Mouse (Mus musculus): Measurements from ENCODE around the gene Epn3.

Gene Epn3

DNA sequence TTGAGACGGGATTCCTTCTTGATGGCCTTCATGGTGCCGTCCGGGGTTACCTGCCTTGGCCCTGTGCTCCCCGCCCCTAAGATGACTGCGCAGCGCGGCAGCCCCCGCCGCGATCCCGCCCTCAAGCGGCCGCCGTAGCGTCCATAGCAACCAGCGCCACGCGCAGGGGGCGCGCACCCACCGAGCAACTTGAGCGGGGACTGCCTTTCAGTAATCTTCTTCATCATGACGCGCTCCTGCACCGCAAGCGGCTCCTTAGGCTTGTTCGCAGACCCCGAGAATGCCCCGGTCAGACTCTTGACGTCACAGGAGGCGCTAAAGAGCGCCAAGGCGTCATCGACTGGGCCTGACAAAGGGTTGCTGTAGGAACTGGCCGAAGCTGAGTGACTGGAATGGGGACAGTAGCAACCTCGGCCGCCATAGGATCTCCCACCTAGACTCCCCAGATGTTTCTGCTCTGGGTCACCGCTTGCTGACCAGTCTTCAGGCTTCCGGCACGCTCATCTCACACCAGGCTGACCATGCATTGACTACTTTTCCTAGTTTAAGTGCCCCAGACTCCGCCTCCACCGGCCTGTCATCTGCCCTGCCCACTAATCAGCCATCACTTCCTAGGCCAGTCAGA is 21.6 kb upstream of the Epn3 start, which contains the start of gene Mycbpap:
Mycbpap (minus strand) TSS at position 524 of the 625 bp plus-strand sequence.
- TF ChIP-seq GATA4 (IDR thresholded peaks at IDR 0.05; ENCODE audit: insufficient replicate concordance, low read length), result no peak

DNA sequence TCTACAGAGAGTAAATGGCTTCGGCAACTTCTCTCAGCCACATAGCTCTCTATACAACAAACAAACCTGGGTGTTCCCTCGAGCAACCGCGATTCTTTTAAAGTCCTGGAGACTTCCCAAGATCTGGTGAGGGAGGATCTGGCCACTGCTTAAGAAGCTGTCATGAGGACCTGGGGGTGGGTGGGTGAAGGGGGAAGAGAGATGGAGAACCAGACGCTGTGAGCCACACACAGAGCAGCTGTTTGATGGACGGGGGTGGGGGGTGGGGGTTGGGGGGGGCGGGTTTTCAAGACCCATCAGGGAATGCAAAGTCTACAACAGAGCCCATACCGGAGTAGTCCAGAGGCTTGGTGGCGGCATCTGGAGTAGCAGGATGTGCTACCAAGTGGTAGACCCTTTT is 13.7 kb upstream of the Epn3 start:
- no peak for TF ChIP-seq GATA4 (IDR thresholded peaks at IDR 0.05; ENCODE audit: insufficient replicate concordance, low read length)

DNA sequence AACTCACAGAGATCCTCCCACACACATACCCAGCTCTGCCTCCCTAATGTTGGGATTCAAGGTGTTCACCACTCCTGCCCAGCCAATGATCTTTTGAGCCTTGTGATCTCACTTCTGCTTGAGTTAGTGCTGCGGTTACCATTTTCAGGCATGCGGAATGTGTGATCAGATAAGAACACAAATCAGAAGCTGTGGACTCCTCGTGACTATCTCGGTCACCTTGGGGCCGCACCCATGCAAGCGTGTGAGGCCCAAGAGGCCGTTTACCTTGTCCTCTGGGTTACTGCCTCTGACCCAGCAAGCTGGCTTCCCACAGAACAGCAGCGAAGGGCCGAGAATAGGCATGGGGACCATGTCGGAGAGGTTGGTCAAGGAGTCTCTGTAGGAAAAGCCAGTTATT is 9.2 kb upstream of the Epn3 start:
- no peak for TF ChIP-seq GATA4 (IDR thresholded peaks at IDR 0.05; ENCODE audit: insufficient replicate concordance, low read length)

DNA sequence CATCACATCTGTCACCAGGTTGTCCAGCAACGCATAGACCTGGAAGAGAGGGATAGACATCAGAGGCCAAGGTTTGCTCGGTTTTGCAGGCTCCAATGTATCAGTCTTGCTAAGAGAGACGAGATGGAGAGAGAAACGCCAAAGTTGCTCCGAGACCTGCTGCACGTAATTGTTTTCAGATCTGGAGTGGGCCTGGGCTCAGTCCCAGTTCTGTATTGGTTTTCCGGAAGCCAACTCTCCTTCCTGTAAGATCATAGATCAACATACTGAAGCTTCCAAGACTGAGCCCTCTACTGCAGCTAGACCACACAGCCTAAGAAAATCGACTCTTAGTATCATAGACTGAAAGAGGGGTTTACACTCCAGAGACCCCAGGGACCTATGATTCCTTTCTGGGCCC is 1.7 kb upstream of the Epn3 start:
- TF ChIP-seq GATA4 (IDR thresholded peaks at IDR 0.05; ENCODE audit: insufficient replicate concordance, low read length), result no peak

GRCm38 (mm10) chr11:94500362-94500761 is 588 bp upstream of the Epn3 start:
- no peak for TF ChIP-seq GATA4 (IDR thresholded peaks at IDR 0.05; ENCODE audit: insufficient replicate concordance, low read length)

- TF ChIP-seq GATA4 (IDR thresholded peaks at IDR 0.05; ENCODE audit: insufficient replicate concordance, low read length), result no peak
Measured at GRCm38 (mm10) chr11:94499035-94499434, 739 bp downstream of the Epn3 start.

- TF ChIP-seq GATA4 (IDR thresholded peaks at IDR 0.05; ENCODE audit: insufficient replicate concordance, low read length), result no peak
Measured at GRCm38 (mm10) chr11:94498093-94498996, 1.4 kb downstream of the Epn3 start.

DNA sequence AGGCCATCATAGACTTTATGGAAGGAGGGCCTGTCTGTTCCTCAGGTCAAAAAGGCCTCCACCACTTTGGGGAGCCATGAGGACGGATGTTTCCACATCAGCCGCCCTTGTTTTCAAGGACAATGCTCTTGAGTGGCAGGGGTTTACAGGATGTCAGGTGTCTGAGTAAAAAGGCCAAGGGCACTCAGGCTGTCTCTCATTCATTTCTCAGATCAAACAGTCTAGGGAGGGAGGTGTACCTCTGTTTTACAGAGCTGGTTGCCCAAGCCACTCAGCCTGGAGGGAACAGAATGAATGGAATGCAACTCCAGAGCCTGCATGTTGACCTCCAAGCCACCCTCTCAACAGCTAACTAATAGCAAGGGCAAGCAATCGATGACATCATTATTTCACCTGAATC is 4.4 kb downstream of the Epn3 start:
- TF ChIP-seq GATA4 (IDR thresholded peaks at IDR 0.05; ENCODE audit: insufficient replicate concordance, low read length), result no peak

GRCm38 (mm10) chr11:94491749-94492099 is 8.1 kb downstream of the Epn3 start:
- TF ChIP-seq GATA4 (IDR thresholded peaks at IDR 0.05; ENCODE audit: insufficient replicate concordance, low read length), result no peak

- no peak for TF ChIP-seq GATA4 (IDR thresholded peaks at IDR 0.05; ENCODE audit: insufficient replicate concordance, low read length)
Measured at GRCm38 (mm10) chr11:94491035-94491748, 8.6 kb downstream of the Epn3 start.

DNA sequence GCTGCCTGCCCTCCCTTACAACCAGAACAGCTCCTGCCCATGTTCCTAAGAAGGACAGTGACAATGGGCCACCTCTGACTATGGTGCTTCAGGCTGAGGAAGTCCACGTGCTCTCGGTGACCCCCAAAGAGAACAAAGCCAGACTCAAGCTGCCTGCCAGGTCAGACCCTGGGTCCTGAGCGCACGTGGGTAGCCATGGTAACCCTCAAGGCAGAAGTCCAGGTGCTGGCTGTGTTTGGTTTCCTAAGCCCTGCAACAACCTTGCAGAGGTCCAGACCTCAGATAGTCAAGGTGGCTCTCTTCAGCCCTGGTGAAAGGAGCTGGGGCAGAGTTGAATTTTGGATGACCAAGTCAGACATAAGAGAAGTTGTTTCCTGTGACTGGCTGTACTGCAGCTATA is 10.0 kb downstream of the Epn3 start:
- no peak for TF ChIP-seq GATA4 (IDR thresholded peaks at IDR 0.05; ENCODE audit: insufficient replicate concordance, low read length)

DNA sequence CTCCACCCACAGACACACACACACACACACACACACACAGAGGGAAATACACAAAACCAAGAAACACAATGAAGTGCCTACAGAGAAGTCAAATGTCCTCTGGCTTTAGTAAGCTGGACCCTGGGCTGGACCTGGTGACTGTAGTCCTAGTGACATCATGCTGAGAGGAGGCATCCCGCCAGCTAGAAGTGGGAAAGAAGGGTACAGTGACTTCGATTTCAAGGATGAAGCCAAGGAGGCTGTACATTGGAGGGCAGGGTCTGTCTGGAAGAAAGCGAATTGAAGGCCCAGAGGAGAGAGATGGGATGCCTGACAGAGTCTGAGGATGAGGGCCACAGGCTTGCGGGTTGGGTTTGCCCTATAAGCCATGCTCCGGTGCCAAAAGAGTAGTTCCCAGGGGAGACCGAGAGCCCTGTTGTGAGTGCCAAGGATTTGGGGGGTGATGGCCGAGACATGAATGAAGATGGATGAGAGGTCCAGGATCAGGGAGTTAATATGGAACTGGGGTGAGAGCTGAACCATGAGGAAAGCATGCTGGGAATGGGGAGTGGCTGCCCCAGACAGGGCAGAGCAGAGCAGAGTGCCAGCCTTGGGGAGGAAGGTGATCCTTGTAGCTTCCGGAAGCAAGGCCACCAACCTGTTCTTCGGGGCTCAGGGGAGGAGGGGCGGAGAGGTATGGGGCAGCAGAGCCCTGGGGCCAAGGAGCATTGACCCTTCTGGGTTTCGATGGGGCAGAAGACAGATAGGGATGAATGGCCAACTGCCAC is 10.8 kb downstream of the Epn3 start:
- TF ChIP-seq GATA4 (IDR thresholded peaks at IDR 0.05; ENCODE audit: insufficient replicate concordance, low read length), result no peak

DNA sequence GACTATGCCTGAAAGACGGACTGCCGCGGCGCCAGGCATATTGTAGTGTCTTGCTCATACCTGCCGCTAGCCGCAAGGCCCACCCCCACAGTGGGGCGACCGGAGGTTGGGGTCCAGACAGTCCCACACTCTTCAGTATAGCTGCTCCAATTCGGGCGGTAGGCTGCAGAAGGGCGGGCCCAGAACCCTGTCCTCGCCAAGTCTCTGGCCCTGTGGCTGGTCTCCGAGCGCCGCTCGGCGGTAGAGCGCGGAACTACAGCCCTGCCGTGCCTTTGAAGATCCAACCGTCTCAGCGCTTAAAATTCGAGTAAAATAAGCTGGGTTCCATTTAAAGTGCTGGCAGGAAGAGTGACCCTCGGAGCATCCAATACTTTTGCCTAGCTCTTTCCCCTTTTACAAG is 13.8 kb downstream of the Epn3 start, which contains the start of gene Spata20:
Spata20 (minus strand) TSS at position 179 of the 400 bp plus-strand sequence.
- no peak for TF ChIP-seq GATA4 (IDR thresholded peaks at IDR 0.05; ENCODE audit: insufficient replicate concordance, low read length)

- no peak for TF ChIP-seq GATA4 (IDR thresholded peaks at IDR 0.05; ENCODE audit: insufficient replicate concordance, low read length)
Measured at GRCm38 (mm10) chr11:94485223-94485622, 14.6 kb downstream of the Epn3 start.

- TF ChIP-seq GATA4 (IDR thresholded peaks at IDR 0.05; ENCODE audit: insufficient replicate concordance, low read length), result no peak
Measured at GRCm38 (mm10) chr11:94484636-94485035, 15.1 kb downstream of the Epn3 start.

Data from liver, adult (tissue).